Mouse (Mus musculus) testis, postnatal 10 days (tissue): ENCODE data around the gene Fam171a2.

ENCODE experiments used
- DNase-seq: peaks from one replicate; pipeline ENCODE4 v3.0.0; 2021; ENCODE audit warnings: low spot score

Gene Fam171a2

GRCm38 (mm10) chr11:102447497-102447896 is at the start of gene Fam171a2:
Gene Fam171a2 (minus strand): TSS chr11:102447682.
- DNase-seq = peak; percentile 90

- DNase-seq = no peak
These were observed 49.2 kb upstream of the Fam171a2 start for GRCm38 (mm10) chr11:102496732-102497131.

- DNase-seq = no peak
These were observed 48.7 kb upstream of the Fam171a2 start for GRCm38 (mm10) chr11:102496206-102496605.

- DNase-seq = no peak
These were observed 48.3 kb upstream of the Fam171a2 start for GRCm38 (mm10) chr11:102495742-102496141.

GRCm38 (mm10) chr11:102495114-102495513 is 47.6 kb upstream of the Fam171a2 start:
- no peak for DNase-seq

GRCm38 (mm10) chr11:102494063-102494650 is 46.7 kb upstream of the Fam171a2 start:
- DNase-seq = no peak

GRCm38 (mm10) chr11:102493241-102493640 is 45.8 kb upstream of the Fam171a2 start:
- DNase-seq = no peak

GRCm38 (mm10) chr11:102487901-102488300 is 40.4 kb upstream of the Fam171a2 start:
- DNase-seq = no peak

GRCm38 (mm10) chr11:102486733-102487386 is 39.4 kb upstream of the Fam171a2 start:
- peak; percentile 63 for DNase-seq

GRCm38 (mm10) chr11:102481779-102482178 is 34.3 kb upstream of the Fam171a2 start:
- DNase-seq = peak; percentile 39

- peak; percentile 40 for DNase-seq
These were observed 33.4 kb upstream of the Fam171a2 start for GRCm38 (mm10) chr11:102480897-102481296.

GRCm38 (mm10) chr11:102480111-102480510 is 32.6 kb upstream of the Fam171a2 start:
- DNase-seq = peak; percentile 37

GRCm38 (mm10) chr11:102479581-102479980 is 32.1 kb upstream of the Fam171a2 start:
- peak; percentile 46 for DNase-seq

- DNase-seq = peak; percentile 38
These were observed 31.2 kb upstream of the Fam171a2 start for GRCm38 (mm10) chr11:102478671-102479070.

GRCm38 (mm10) chr11:102475027-102475426 is 27.5 kb upstream of the Fam171a2 start:
- DNase-seq = no peak

GRCm38 (mm10) chr11:102469648-102470357 is 22.3 kb upstream of the Fam171a2 start, which contains the start of gene Itga2b:
Gene Itga2b (minus strand): TSS chr11:102470122.
- DNase-seq = peak; percentile 41

- DNase-seq = peak; percentile 99
These were observed 19.7 kb upstream of the Fam171a2 start for GRCm38 (mm10) chr11:102467041-102467631.

GRCm38 (mm10) chr11:102465713-102466436 is 18.4 kb upstream of the Fam171a2 start:
- peak; percentile 58 for DNase-seq

GRCm38 (mm10) chr11:102464901-102465300 is 17.4 kb upstream of the Fam171a2 start:
- DNase-seq = no peak

- DNase-seq = no peak
These were observed 14.3 kb upstream of the Fam171a2 start for GRCm38 (mm10) chr11:102461764-102462163.

- no peak for DNase-seq
These were observed 13.1 kb upstream of the Fam171a2 start for GRCm38 (mm10) chr11:102460541-102460940.
